Mouse (Mus musculus) lung, embryonic 15.5 days (tissue): ENCODE measurements around the gene Srebf2. TPM values are rescaled to one million over a fixed set of nuclear protein-coding genes. Genes with fewer than 3 reads are reported as not detected.

ENCODE experiments used
- ATAC-seq: fragments of 200-750 bp; cut with Nextera tagmentation; 2 replicates; pipeline ENCODE4 v1.8.0; 2017; ENCODE audit warnings: moderate number of reproducible peaks, borderline replicate concordance; ENCODE audit not compliant: low FRiP score, low TSS enrichment; ENCODE audit errors: extremely low read depth
- H3K27ac ChIP-seq: fragments of 300-500 bp; sonication (generic); 2 replicates; pipeline ENCODE4 v1.5.1; 2015; ENCODE audit warnings: moderate library complexity, mild to moderate bottlenecking, inconsistent platforms
- H3K27me3 ChIP-seq: fragments of 300-500 bp; sonication (generic); 2 replicates; pipeline ENCODE4 v1.6.1; 2015; ENCODE audit warnings: inconsistent platforms
- H3K36me3 ChIP-seq: fragments of 300-500 bp; sonication (generic); 2 replicates; pipeline ENCODE4 v1.6.1; 2015; ENCODE audit warnings: inconsistent platforms
- H3K4me1 ChIP-seq: fragments of 300-500 bp; sonication (generic); 2 replicates; pipeline ENCODE4 v1.6.1; 2015; ENCODE audit warnings: inconsistent platforms
- H3K4me2 ChIP-seq: fragments of 300-500 bp; sonication (generic); 2 replicates; pipeline ENCODE4 v1.6.1; 2015; ENCODE audit warnings: inconsistent platforms, mild to moderate bottlenecking, moderate library complexity
- H3K4me3 ChIP-seq: fragments of 300-500 bp; sonication (generic); 2 replicates; pipeline ENCODE4 v1.5.1; 2015; ENCODE audit warnings: mild to moderate bottlenecking, inconsistent platforms
- H3K9ac ChIP-seq: fragments of 300-500 bp; sonication (generic); 2 replicates; pipeline ENCODE4 v1.6.1; 2015; ENCODE audit warnings: inconsistent platforms
- H3K9me3 ChIP-seq: fragments of 300-500 bp; sonication (generic); 2 replicates; pipeline ENCODE4 v1.6.1; 2016; ENCODE audit warnings: inconsistent platforms
- WGBS: fragments of 180-500 bp; shearing (Covaris S2); methylation state at CpG from one replicate; pipeline ENCODE4 v1.1.7; 2015; 5-methylcytosine and 5-hydroxymethylcytosine counted together
- polyA plus RNA-seq: library from polyadenylated mRNA; unstranded; fragments of >200 nt; fragmentation: Nextera tagmentation; extraction: Ambion mirVana; gene quantifications from 2 replicates; pipeline ENCODE4 v1.2.1, GENCODE M21; 2015

The Srebf2 gene
- polyA plus RNA-seq, 1 experiment from 2014 or later: 132 TPM

GRCm38 (mm10) chr15:82144157-82144556 lies 2.8 kb upstream of the Srebf2 start:
- Histone ChIP-seq H3K27ac (no peak overlapping the region), H3K36me3 (0 out of 2 replicates have a peak, but pooled peaks cover under 1% of the 10 kb centered on the region), H3K9ac (no peak overlapping the region), H3K9me3 (no peaks in the 10 kb centered on the region), H3K27me3 (no peaks in the 10 kb centered on the region), H3K4me1 (peaks cover 28% of the 10 kb centered on the region), H3K4me2 (no peak overlapping the region), H3K4me3 (no peak overlapping the region)
- no peak for ATAC-seq
- 87% methylated on average over 5 of the region's 5 CpGs for WGBS

DNA sequence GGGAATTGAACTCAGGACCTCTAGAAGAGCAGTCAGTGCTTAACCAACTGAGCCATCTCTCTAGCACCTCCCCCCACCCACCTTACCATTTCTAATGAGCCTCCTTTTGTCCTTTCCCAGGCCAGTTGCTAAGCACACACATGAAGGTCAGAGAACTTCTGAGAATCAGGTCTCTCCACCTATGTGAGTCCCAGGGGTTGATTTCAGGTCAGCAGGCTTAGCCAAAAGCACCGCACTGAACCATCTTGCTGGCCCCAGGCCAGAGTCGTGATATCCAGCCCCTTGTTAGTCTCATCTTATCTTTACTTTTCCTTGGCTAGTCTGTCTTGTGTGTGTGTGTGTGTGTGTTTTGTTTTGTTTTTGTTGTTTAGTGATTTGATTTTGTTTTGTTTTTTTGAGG lies 1.6 kb upstream of the Srebf2 start:
- Histone ChIP-seq H3K9me3 (no peaks in the 10 kb centered on the region), H3K9ac (no peak overlapping the region), H3K4me3 (no peak overlapping the region), H3K27ac (peak overlapping the region; percentile 91), H3K4me2 (no peak overlapping the region), H3K27me3 (no peaks in the 10 kb centered on the region), H3K36me3 (no peaks in the 10 kb centered on the region), H3K4me1 (peaks cover 36% of the 10 kb centered on the region)
- 14% methylated on average over 2 of the region's 2 CpGs for WGBS
- no peak for ATAC-seq

- Histone ChIP-seq H3K27ac (peak overlapping the region; percentile 91), H3K9ac (peak overlapping the region; percentile 22; the same call in 1 of the 2 replicates)
Observed at GRCm38 (mm10) chr15:82145851-82146769, 871 bp upstream of the Srebf2 start.

DNA sequence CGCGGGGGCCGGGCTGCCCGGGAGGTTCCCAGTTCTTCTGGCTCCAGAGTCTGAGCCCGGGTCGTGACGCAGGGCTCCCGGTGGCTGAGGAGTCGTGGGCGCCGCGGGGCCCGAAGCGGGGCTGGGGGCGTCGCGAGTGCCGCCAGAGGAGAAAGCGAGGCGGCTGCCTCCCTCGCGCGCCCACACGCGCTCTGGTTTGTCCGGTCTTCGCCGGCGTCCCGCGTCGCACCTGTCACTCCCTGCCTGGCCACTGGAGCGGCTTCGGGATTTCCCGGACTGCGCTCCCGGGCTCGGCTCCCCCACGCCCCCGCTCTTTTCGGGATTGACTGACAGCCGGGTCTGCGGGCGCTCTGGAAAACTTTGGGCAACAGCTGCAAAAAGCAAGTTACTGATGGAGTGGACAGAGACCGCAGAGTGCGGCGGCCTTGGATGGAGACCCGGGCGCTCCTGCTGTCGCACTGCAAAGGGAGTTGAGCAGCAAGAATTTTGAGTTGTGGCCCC lies 680 bp downstream of the Srebf2 start:
- peak overlapping the region; percentile 93 for H3K27ac ChIP-seq
- no peaks in the 10 kb centered on the region for H3K9me3 ChIP-seq
- H3K4me3 ChIP-seq: peak overlapping the region; percentile 90
- H3K36me3 ChIP-seq: no peaks in the 10 kb centered on the region
- peaks cover 36% of the 10 kb centered on the region for H3K4me1 ChIP-seq
- ATAC-seq: peak; percentile 12; the same call in 1 of the 2 replicates
- H3K27me3 ChIP-seq: no peaks in the 10 kb centered on the region
- peak overlapping the region; percentile 80 for H3K4me2 ChIP-seq
- WGBS: under 1% methylated on average over 42 of the region's 50 CpGs
- peak overlapping the region; percentile 81 for H3K9ac ChIP-seq

More at GRCm38 (mm10) chr15:82145851-82146769, 871 bp upstream of the Srebf2 start:
- Histone ChIP-seq H3K4me1 (peaks cover 36% of the 10 kb centered on the region), H3K27me3 (no peaks in the 10 kb centered on the region), H3K4me3 (peak overlapping the region; percentile 90), H3K36me3 (no peaks in the 10 kb centered on the region), H3K9me3 (no peaks in the 10 kb centered on the region), H3K4me2 (peak overlapping the region; percentile 80)
- peak; percentile 7; the same call in 1 of the 2 replicates for ATAC-seq
- 6% methylated on average over 11 of the region's 11 CpGs for WGBS

GRCm38 (mm10) chr15:82148510-82148911 lies 1.5 kb downstream of the Srebf2 start:
- Histone ChIP-seq H3K4me2 (peak overlapping the region; percentile 80), H3K4me3 (peak overlapping the region; percentile 90), H3K27ac (peak overlapping the region; percentile 93; the same call in 1 of the 2 replicates), H3K4me1 (peaks cover 36% of the 10 kb centered on the region), H3K9ac (peak overlapping the region; percentile 81), H3K9me3 (no peaks in the 10 kb centered on the region), H3K27me3 (no peaks in the 10 kb centered on the region), H3K36me3 (no peaks in the 10 kb centered on the region)
- 11% methylated on average over 9 of the region's 9 CpGs for WGBS
- ATAC-seq: no peak

DNA sequence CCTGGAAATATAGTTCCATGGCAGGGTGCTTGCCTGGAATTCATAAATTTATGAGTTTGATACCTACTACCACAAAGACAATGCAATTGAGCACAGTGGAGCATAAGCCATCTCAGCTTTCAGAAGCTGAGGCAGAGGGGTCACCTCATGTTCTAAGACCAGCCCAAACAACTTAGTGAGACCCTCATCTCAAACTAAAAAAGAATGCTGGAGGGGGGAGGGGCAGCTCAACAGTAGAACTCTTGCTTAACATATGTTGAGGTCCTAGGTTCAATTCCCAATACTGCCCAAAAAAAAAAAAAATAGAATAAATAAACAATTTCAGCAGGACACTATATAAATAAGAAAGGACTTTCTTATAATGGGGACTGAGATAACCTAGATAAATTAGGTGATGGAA lies 3.1 kb downstream of the Srebf2 start:
- peaks cover 46% of the 10 kb centered on the region for H3K4me1 ChIP-seq
- H3K36me3 ChIP-seq: no peaks in the 10 kb centered on the region
- no peaks in the 10 kb centered on the region for H3K9me3 ChIP-seq
- H3K27me3 ChIP-seq: no peaks in the 10 kb centered on the region
- no peak for ATAC-seq
- H3K9ac ChIP-seq: no peak overlapping the region
- no peak overlapping the region for H3K27ac ChIP-seq
- H3K4me3 ChIP-seq: no peak overlapping the region
- H3K4me2 ChIP-seq: no peak overlapping the region

- 85% methylated on average over 4 of the region's 4 CpGs for WGBS
- ATAC-seq: no peak
- no peak overlapping the region for H3K9ac ChIP-seq
- H3K36me3 ChIP-seq: no peaks in the 10 kb centered on the region
- no peak overlapping the region for H3K4me2 ChIP-seq
- H3K4me3 ChIP-seq: no peak overlapping the region
- no peaks in the 10 kb centered on the region for H3K9me3 ChIP-seq
- H3K27me3 ChIP-seq: no peaks in the 10 kb centered on the region
- peaks cover 38% of the 10 kb centered on the region for H3K4me1 ChIP-seq
- H3K27ac ChIP-seq: no peak overlapping the region
Observed at GRCm38 (mm10) chr15:82151176-82151575, 4.2 kb downstream of the Srebf2 start.

DNA sequence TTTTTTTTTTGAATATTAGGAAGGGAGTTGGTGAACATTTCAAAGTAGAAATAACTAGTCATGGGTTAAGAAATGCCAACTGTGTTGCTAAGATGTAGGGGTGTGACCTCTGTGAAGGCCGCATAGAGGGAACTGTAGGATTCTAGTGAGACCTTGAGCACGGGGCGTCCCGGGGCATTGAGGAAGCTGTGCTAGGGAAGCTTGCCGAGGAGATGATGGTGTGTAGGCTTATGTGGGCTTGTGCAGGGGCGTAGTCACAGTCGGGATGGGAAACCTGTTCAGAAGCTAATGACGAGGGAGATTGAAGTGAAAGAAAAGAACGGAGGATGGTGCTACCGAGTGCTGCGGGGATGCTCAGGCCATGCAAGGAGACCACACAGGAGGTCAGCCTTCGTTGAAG lies 5.0 kb downstream of the Srebf2 start:
- H3K9ac ChIP-seq: no peak overlapping the region
- no peaks in the 10 kb centered on the region for H3K9me3 ChIP-seq
- 82% methylated on average over 12 of the region's 12 CpGs for WGBS
- H3K27me3 ChIP-seq: no peaks in the 10 kb centered on the region
- no peak overlapping the region for H3K4me3 ChIP-seq
- no peaks in the 10 kb centered on the region for H3K36me3 ChIP-seq
- no peak for ATAC-seq
- no peak overlapping the region for H3K27ac ChIP-seq
- peaks cover 37% of the 10 kb centered on the region for H3K4me1 ChIP-seq
- H3K4me2 ChIP-seq: no peak overlapping the region

DNA sequence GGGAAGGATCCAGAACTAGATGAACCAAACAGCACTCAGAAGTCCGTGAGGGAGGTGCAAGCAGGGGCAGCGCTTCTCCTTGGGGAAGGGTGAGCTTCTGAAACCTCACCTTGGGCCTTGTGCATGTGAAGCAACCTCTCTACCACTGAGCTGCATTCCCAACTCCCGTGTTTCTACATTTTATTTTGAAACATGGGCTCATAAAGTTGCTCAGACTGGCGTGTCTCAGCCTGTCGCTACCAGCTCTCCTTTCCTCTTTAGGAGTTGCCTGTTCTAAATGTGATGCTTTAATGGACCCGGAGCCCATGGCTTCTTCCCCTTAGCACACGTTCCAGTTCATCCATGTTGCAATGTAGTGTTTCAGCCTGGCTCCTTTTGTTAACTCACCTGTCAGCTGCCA lies 5.5 kb downstream of the Srebf2 start:
- no peak overlapping the region for H3K9ac ChIP-seq
- peaks cover 40% of the 10 kb centered on the region for H3K4me1 ChIP-seq
- no peak overlapping the region for H3K4me3 ChIP-seq
- H3K27me3 ChIP-seq: no peaks in the 10 kb centered on the region
- no peak overlapping the region for H3K27ac ChIP-seq
- no peak for ATAC-seq
- WGBS: 80% methylated on average over 7 of the region's 7 CpGs
- H3K4me2 ChIP-seq: no peak overlapping the region
- no peaks in the 10 kb centered on the region for H3K36me3 ChIP-seq
- no peaks in the 10 kb centered on the region for H3K9me3 ChIP-seq

DNA sequence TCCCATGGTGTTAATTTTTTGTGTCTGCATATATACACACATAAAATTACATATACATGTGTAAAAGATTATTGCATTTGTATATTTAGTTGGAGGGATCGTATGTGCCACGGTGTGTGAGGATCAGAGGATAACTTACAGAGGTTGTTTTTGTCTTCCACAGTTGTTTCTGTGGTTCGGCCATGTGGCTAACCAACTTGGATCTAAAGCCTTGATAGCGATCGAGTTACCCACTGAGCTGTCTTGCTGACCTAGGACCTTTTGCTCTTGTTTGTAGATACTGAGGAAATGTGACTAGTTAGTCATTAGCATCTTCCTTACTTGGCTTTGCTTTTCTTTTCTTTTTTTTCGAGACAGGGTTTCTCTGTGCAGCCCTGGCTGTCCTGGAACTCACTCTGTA lies 9.3 kb downstream of the Srebf2 start:
- Histone ChIP-seq H3K4me2 (no peak overlapping the region), H3K4me3 (no peak overlapping the region), H3K27ac (no peak overlapping the region), H3K9me3 (no peaks in the 10 kb centered on the region), H3K9ac (no peak overlapping the region), H3K27me3 (no peaks in the 10 kb centered on the region), H3K4me1 (peaks cover 57% of the 10 kb centered on the region), H3K36me3 (no peaks in the 10 kb centered on the region)
- WGBS: 89% methylated on average over 6 of the region's 6 CpGs
- no peak for ATAC-seq

DNA sequence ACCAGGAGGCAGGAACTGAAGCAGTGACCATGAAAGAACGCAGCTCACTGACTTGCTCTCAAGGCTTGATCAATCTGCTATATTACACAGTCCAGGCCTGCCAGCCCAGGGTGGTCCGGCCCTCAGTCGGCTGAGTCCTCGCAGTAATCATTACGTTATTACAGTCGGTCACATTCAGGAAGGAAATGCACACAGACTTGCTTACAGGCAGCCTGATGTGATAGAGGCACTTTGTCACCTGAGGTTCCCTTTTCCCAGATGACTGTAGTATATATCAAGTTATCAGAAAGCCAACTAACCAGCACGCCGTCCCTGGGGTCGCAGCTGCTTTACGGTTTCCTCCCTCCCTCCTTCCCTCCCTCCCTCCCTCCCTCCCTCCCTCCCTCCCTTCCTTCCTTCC lies 9.9 kb downstream of the Srebf2 start:
- ATAC-seq: no peak
- 67% methylated on average over 10 of the region's 10 CpGs for WGBS
- Histone ChIP-seq H3K9ac (no peak overlapping the region), H3K27ac (no peak overlapping the region), H3K36me3 (no peaks in the 10 kb centered on the region), H3K4me3 (no peak overlapping the region), H3K4me2 (no peak overlapping the region), H3K9me3 (no peaks in the 10 kb centered on the region), H3K27me3 (no peaks in the 10 kb centered on the region), H3K4me1 (peaks cover 63% of the 10 kb centered on the region)
